ENCODE assay signal across 18 mouse cellular contexts in the genomic region with DNA sequence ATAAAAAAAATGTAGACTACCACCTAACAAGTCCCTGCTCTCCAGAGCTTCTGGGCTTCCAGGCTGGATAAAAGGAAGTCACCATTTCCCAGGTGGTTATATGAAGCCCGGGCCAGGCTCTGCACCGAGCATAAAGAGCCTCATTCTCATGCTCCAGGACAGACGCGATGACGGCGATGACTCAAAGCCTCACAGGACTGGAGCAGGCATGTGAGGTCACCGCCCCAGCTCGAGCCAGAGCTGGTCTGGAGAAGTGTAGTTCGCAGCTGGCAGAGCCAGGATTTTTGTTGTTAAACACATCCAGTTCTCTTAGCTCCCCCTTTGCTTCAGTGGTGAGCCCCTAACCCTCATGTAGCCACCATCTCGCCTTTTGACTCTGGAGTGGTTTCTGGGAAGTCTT. TPM values are rescaled to one million over a fixed set of nuclear protein-coding genes. Genes with fewer than 3 reads are reported as not detected.
DNase-seq lines count a peak whose midpoint lies in the region; ATAC-seq and TF ChIP-seq lines count a peak whose summit lies in the region.
"Had no signal": no experiment of that assay in that cellular context is flagged by ENCODE, and none has a peak within 500 bp of the region (broad histone marks: within the 10 kb centered on the region; RNA-seq: fewer than 3 reads in every experiment).

No protein-coding gene starts in this region.

- peaks cover 77% of the 10 kb centered on the region for H3K36me3 ChIP-seq in hindbrain, postnatal 0 days (ENCODE audit: insufficient read depth, low read length)

- H3K4me2 ChIP-seq in hindbrain, postnatal 0 days (ENCODE audit: low read depth, low read length) = no peak overlapping the region
- H3K4me2 ChIP-seq: embryonic facial prominence, embryonic 13.5 days; forebrain, embryonic 15.5 days; heart, embryonic 12.5 days; hindbrain, embryonic 14.5 days had no signal

- DNase-seq in 3T3-L1 (ENCODE audit: low read depth, low spot score) (peak; percentile 45), NIH3T3 (ENCODE audit: low read depth) (peak; percentile 51)
- DNase-seq in adrenal gland, postnatal 14 days = peak; percentile 64
- peak; percentile 27 for DNase-seq in fibroblast of lung, adult 2 months (ENCODE audit: low read depth)
- no peak for DNase-seq in left cerebral cortex, adult 18-20 months (ENCODE audit: low spot score in 2 of 2)
- DNase-seq in hindbrain, postnatal 0 days (ENCODE audit: low spot score) = no peak
- DNase-seq: cerebellum, adult 18-20 months; cerebellum, adult 9-11 months; cerebellum, postnatal 36 days; gastrocnemius, postnatal 14 days had no signal

- H3K9me3 ChIP-seq in hindbrain, postnatal 0 days (ENCODE audit: low read length) = no peaks in the 10 kb centered on the region
- H3K9me3 ChIP-seq: embryonic facial prominence, embryonic 13.5 days; forebrain, embryonic 10.5 days; forebrain, embryonic 15.5 days; heart, embryonic 12.5 days; hindbrain, embryonic 10.5 days had no signal

- H3K4me3 ChIP-seq in hindbrain, postnatal 0 days (ENCODE audit: low read length) = no peak overlapping the region
- H3K4me3 ChIP-seq: embryonic facial prominence, embryonic 13.5 days; forebrain, embryonic 10.5 days; forebrain, embryonic 15.5 days; heart, embryonic 12.5 days; hindbrain, embryonic 10.5 days had no signal

- H3K4me1 ChIP-seq in hindbrain, postnatal 0 days (ENCODE audit: insufficient read depth, low read length) = no peaks in the 10 kb centered on the region
- H3K4me1 ChIP-seq: embryonic facial prominence, embryonic 13.5 days; forebrain, embryonic 10.5 days; forebrain, embryonic 15.5 days; heart, embryonic 12.5 days; hindbrain, embryonic 10.5 days had no signal

- H3K9ac ChIP-seq in hindbrain, postnatal 0 days (replicated peaks; ENCODE audit: low read length) = no peak overlapping the region
- H3K9ac ChIP-seq: embryonic facial prominence, embryonic 13.5 days; forebrain, embryonic 15.5 days; heart, embryonic 12.5 days; hindbrain, embryonic 14.5 days had no signal

- WGBS in hindbrain, postnatal 0 days = 92% methylated on average over 10 of the region's 10 CpGs

- TF ChIP-seq CTCF in hindbrain, postnatal 0 days (IDR thresholded peaks at IDR 0.05; ENCODE audit: low read depth) = no peak

- no peak for ATAC-seq in hindbrain, postnatal 0 days
- ATAC-seq: activated CD4-positive, CD25-positive, alpha-beta regulatory T cell, adult 4 months; forebrain, embryonic 15.5 days; intestine, embryonic 16.5 days had no signal

- no peaks in the 10 kb centered on the region for H3K27me3 ChIP-seq in hindbrain, postnatal 0 days (ENCODE audit: insufficient read depth, low read length)
- H3K27me3 ChIP-seq: embryonic facial prominence, embryonic 13.5 days; forebrain, embryonic 15.5 days; heart, embryonic 12.5 days had no signal

- no peak overlapping the region for H3K27ac ChIP-seq in hindbrain, postnatal 0 days
- H3K27ac ChIP-seq: embryonic facial prominence, embryonic 13.5 days; forebrain, embryonic 10.5 days; forebrain, embryonic 15.5 days; hindbrain, embryonic 10.5 days; hindbrain, embryonic 14.5 days had no signal

RNA-seq across cellular contexts. Expression of a gene that starts 48.6 kb away (rescaled TPM):
- 39.4 and 43.0 TPM in 2 replicates for total RNA-seq in adrenal gland, postnatal 14 days (2021)
- total RNA-seq in left cerebral cortex, adult 18-20 months (2021) = 10 to 100 TPM; 34.8 to 39.7 TPM
- 24.2 and 25.0 TPM in 2 replicates for total RNA-seq in hindbrain, postnatal 0 days (2014; rRNA removed)
- 4.7 and 4.8 TPM in 2 replicates for polyA plus RNA-seq in hindbrain, postnatal 0 days (2015; fragmentation: Nextera tagmentation; extraction: Ambion mirVana)

Comparison
In these comparisons a context has a peak if more than half of its experiments do, and no peak if none do; other contexts are left out.
1. DNase-seq: peak in 3T3-L1 (single experiment), NIH3T3 (single experiment), adrenal gland, postnatal 14 days (single experiment) and fibroblast of lung, adult 2 months (single experiment); none in left cerebral cortex, adult 18-20 months (0 of 2) and hindbrain, postnatal 0 days (single experiment).